Mouse (Mus musculus) heart, embryonic 16.5 days (tissue): ENCODE data around the gene Tbc1d2b. TPM values are rescaled to one million over a fixed set of nuclear protein-coding genes. Genes with fewer than 3 reads are reported as not detected.

Source experiments
- ATAC-seq: fragments of 200-750 bp; cut with Nextera tagmentation; replicated peaks from 2 replicates; pipeline ENCODE4 v1.8.0; 2017; ENCODE audit warnings: moderate number of reproducible peaks; ENCODE audit not compliant: insufficient read depth, low FRiP score; ENCODE audit errors: extremely low read depth
- H3K27ac ChIP-seq: fragments of 300-500 bp; sonication (generic); 2 replicates; pipeline ENCODE4 v1.5.1; 2014; ENCODE audit warnings: mild to moderate bottlenecking, low read length, control low read depth, moderate library complexity
- H3K27me3 ChIP-seq: fragments of 300-500 bp; sonication (generic); 2 replicates; pipeline ENCODE4 v1.6.1; 2014; ENCODE audit warnings: low read length, mixed read lengths; ENCODE audit not compliant: control insufficient read depth, insufficient read depth
- H3K36me3 ChIP-seq: fragments of 300-500 bp; sonication (generic); 2 replicates; pipeline ENCODE4 v1.6.1; 2014; ENCODE audit not compliant: control insufficient read depth, insufficient read depth
- H3K4me1 ChIP-seq: fragments of 300-500 bp; sonication (generic); 2 replicates; pipeline ENCODE4 v1.6.1; 2014; ENCODE audit warnings: low read length, mixed read lengths; ENCODE audit not compliant: control insufficient read depth, insufficient read depth
- H3K4me2 ChIP-seq: fragments of 300-500 bp; sonication (generic); 2 replicates; pipeline ENCODE4 v1.6.1; 2014; ENCODE audit warnings: low read depth, mild to moderate bottlenecking, control low read depth, low read length
- H3K4me3 ChIP-seq: fragments of 300-500 bp; sonication (generic); 2 replicates; pipeline ENCODE4 v1.5.1; 2014; ENCODE audit warnings: mild to moderate bottlenecking, control low read depth, low read length
- H3K9ac ChIP-seq: fragments of 300-500 bp; sonication (generic); 2 replicates; pipeline ENCODE4 v1.6.1; 2014; ENCODE audit warnings: low read length, control low read depth
- H3K9me3 ChIP-seq: fragments of 300-500 bp; sonication (generic); replicated peaks from 2 replicates; pipeline ENCODE4 v1.6.1; 2016; ENCODE audit warnings: low read length; ENCODE audit not compliant: control insufficient read depth
- WGBS: fragments of 180-500 bp; shearing (Covaris S2); extraction: QIAGEN DNeasy Blood & Tissue Kit; methylation state at CpG from one replicate; pipeline ENCODE4 v1.1.7; 2014; 5-methylcytosine and 5-hydroxymethylcytosine counted together
- polyA plus RNA-seq: library from polyadenylated mRNA; unstranded; fragments of >200 nt; fragmentation: Nextera tagmentation; extraction: Ambion mirVana; gene quantifications from 2 replicates; pipeline ENCODE4 v1.2.1, GENCODE M21; 2015

Tbc1d2b gene
- polyA plus RNA-seq, 1 experiment from 2014 or later: 6.9 TPM

DNA sequence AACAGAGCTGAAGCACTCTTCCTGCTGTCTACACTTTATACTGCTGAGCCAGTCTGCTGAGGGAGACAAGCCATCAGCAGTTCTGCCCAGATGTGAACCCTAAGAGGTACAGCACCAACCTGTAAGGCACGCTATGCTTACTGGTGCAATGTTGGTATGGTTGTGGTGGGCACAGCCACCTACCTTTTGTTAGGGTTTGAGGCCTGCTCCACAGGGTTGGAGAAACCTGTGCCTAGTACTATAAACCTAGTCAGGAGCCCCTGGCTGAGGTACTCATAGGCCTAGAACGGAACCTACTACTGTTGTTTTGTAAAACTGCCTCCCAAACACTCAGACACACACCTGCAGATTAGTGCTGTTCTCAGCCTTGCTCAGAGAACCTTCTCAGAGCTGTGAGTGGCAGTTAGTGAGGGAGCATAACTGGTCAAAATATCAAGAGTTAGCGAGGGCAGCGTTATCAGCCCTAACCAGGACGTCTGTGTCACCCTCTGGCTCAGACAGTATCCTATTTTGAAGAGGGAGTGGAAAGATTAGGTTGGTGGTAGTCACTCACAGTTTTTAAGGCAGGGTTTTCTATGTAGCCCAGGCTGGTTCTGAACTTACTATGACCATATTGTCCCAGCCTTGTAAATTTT, 20.3 kb downstream of the Tbc1d2b start:
- WGBS: 43% methylated on average over 5 of the region's 5 CpGs

DNA sequence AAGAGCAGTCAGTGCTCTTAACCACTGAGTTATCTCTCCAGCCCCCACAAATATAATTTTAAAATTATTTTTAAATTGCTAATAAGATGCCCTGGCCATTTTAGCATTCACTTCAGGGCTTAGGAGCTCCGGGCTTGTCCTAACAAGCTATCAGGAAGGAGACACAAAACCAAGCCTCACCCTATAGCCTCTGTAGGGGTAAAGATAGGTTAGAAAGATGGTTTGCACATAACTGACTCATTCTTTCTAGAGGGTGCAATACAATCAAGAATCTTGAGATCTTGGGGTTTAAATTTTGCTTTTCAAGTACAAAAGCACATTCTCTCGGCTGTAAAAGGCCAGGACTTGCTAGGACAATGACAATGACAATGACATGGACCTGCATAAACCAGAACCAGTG, 21.6 kb downstream of the Tbc1d2b start:
- H3K27ac ChIP-seq: no peak overlapping the region
- ATAC-seq: no peak

More for the DNA sequence above, 20.3 kb downstream of the Tbc1d2b start:
- Histone ChIP-seq H3K9ac (no peak overlapping the region), H3K4me3 (no peak overlapping the region), H3K4me2 (no peak overlapping the region), H3K27ac (peak overlapping the region; percentile 36), H3K36me3 (peaks cover 4% of the 10 kb centered on the region; the same call in 1 of the 2 replicates), H3K4me1 (peaks cover 26% of the 10 kb centered on the region), H3K27me3 (no peaks in the 10 kb centered on the region), H3K9me3 (no peaks in the 10 kb centered on the region)
- ATAC-seq: no peak

GRCm38 (mm10) chr9:90248326-90248725, 22.3 kb downstream of the Tbc1d2b start:
- no peak overlapping the region for H3K4me2 ChIP-seq
- H3K9ac ChIP-seq: no peak overlapping the region
- peaks cover 28% of the 10 kb centered on the region for H3K4me1 ChIP-seq
- ATAC-seq: no peak
- H3K9me3 ChIP-seq: no peaks in the 10 kb centered on the region
- peaks cover 4% of the 10 kb centered on the region; the same call in 1 of the 2 replicates for H3K36me3 ChIP-seq
- WGBS: 56% methylated on average over 7 of the region's 7 CpGs
- H3K27ac ChIP-seq: 0 out of 2 replicates have a peak overlapping the region, but pooled peaks have one; percentile 7
- H3K27me3 ChIP-seq: no peaks in the 10 kb centered on the region
- H3K4me3 ChIP-seq: no peak overlapping the region

More for the DNA sequence above, 21.6 kb downstream of the Tbc1d2b start:
- Histone ChIP-seq H3K36me3 (peaks cover 4% of the 10 kb centered on the region; the same call in 1 of the 2 replicates), H3K9me3 (no peaks in the 10 kb centered on the region), H3K27me3 (no peaks in the 10 kb centered on the region), H3K4me3 (no peak overlapping the region), H3K4me1 (peaks cover 28% of the 10 kb centered on the region), H3K4me2 (no peak overlapping the region), H3K9ac (no peak overlapping the region)
- WGBS: 86% methylated on average over 2 of the region's 2 CpGs

DNA sequence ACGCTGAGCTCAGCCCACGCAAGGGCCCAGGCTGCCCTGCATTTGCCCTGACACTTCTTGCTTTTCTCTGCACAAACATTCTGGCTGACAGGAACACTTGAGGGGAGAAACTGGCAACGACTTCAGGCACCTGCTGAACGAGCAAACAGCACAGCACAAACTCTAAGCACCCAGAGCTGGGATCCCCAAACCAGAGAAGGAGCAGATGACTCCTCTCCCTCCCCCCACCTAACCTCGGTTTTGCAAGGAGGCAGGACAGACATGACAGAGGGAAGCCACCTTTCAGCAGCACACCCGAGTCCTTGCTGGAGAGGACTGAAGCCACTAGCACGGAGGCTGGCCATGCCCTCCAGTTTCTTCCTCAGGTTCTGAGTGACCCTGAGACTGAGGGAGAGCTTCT, 23.3 kb downstream of the Tbc1d2b start:
- Histone ChIP-seq H3K4me3 (no peak overlapping the region), H3K9ac (no peak overlapping the region; the same call in 1 of the 2 replicates), H3K4me2 (no peak overlapping the region), H3K9me3 (no peaks in the 10 kb centered on the region), H3K36me3 (peaks cover 4% of the 10 kb centered on the region; the same call in 1 of the 2 replicates), H3K27ac (peak overlapping the region; percentile 34), H3K27me3 (no peaks in the 10 kb centered on the region), H3K4me1 (peaks cover 36% of the 10 kb centered on the region)
- WGBS: 37% methylated on average over 7 of the region's 7 CpGs
- ATAC-seq: no peak

DNA sequence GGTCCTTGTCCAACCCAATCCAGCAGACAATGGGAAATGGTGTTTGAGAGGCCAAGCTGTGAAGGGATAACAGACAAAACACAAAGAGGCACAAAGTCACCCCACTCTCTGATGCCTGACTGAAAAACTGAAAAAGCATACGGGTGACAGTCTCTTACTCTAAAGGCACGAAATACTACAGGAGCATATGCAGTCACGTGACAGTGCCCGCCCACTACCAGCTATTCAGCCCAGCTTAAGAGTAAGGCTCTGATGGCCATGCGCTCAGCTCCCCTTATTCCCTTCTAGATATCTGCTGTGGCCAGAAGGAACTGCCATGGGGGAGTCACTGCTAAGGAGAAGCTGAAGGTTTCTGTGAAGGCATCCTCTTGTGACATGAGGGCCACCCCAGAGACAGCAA, 24.8 kb downstream of the Tbc1d2b start:
- Histone ChIP-seq H3K4me2 (no peak overlapping the region), H3K9ac (no peak overlapping the region), H3K27me3 (no peaks in the 10 kb centered on the region), H3K4me3 (no peak overlapping the region), H3K27ac (no peak overlapping the region), H3K9me3 (no peaks in the 10 kb centered on the region), H3K36me3 (peaks cover 4% of the 10 kb centered on the region; the same call in 1 of the 2 replicates), H3K4me1 (peaks cover 39% of the 10 kb centered on the region)
- 89% methylated on average over 5 of the region's 5 CpGs for WGBS
- ATAC-seq: no peak

DNA sequence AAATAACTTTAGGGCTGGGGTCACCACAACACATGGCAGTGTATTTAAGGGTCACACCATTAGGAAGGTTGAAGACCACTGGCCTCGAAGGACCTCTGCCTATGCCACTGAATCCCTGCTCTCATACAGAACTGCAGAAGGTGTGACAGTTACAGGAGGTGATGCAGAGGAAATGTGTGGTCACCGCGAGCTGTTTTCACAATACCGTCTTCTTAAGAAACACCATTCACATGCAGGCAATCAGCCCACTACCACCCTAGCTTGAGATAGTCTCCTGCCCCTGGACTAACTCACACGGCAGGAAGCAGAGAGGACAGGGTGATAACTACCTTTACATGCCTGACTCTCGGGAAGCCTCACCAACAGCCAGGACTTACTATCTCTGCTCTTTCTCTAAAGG, 25.4 kb downstream of the Tbc1d2b start:
- Histone ChIP-seq H3K27me3 (no peaks in the 10 kb centered on the region), H3K27ac (no peak overlapping the region), H3K9ac (no peak overlapping the region), H3K4me3 (no peak overlapping the region), H3K36me3 (peaks cover 4% of the 10 kb centered on the region; the same call in 1 of the 2 replicates), H3K4me2 (no peak overlapping the region), H3K9me3 (no peaks in the 10 kb centered on the region), H3K4me1 (peaks cover 35% of the 10 kb centered on the region)
- no peak for ATAC-seq
- 50% methylated on average over 6 of the region's 6 CpGs for WGBS

DNA sequence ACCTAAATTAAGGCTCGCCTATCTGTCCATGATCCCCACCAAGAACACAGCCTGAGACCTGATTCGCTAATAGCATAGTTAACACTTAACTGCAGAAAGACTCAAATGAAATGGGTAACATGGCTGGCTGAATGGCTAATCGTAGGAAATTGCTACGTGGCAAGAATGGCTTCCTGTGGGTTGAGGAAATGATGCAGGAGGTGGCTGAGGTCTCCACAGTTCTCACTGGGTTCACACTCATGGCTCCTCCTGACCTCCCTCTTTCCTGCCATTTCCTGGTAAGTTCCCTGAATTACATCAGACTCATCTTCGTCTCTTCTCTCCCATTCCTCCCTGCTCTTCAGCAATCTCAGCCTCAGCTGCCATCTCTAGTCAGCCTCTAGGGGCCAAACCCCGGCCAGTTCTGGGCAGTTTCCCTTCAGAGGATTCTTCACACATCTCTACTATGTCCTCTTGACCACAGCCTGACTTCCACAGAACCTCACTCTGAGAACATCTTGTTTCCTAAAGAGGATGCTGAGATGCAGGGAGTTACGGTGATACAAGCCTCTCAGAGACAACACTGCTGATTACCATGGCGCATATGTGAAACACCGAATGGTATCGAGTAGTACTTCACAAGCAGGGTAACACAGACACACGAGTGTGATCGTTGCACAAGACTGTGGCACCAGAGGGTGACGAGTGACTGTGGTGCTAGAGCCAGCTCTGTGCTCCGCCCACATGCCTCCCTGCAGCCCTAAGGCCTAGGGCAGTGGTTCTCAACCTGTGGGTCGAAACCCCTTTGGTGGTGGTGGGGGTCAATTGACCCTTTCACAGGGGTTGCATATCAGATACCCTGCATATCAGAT, 26.1 kb downstream of the Tbc1d2b start:
- Histone ChIP-seq H3K4me3 (no peak overlapping the region), H3K4me1 (peaks cover 29% of the 10 kb centered on the region), H3K27me3 (no peaks in the 10 kb centered on the region), H3K4me2 (no peak overlapping the region), H3K36me3 (peaks cover 10% of the 10 kb centered on the region), H3K27ac (no peak overlapping the region), H3K9me3 (no peaks in the 10 kb centered on the region), H3K9ac (no peak overlapping the region)
- WGBS: 80% methylated on average over 15 of the region's 15 CpGs
- ATAC-seq: no peak

DNA sequence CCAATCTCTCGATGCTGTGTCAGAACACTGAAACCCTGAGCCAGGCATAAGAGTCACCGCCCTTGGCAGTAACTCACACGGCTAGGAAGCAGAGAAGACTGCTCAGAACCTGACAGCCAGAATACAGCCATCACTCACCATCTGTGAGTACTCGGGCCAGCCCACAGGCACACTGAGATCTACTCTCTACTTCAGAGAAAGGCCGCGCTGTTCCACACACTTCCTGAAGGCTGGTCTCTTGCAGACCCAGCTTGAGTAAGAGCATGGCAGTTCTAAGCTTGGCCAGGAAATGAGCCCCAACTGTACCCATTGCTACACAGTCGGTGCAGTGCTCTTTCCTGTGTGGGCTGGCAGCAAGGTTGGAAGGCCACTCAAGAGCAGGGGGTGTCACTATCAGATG, 27.7 kb downstream of the Tbc1d2b start:
- Histone ChIP-seq H3K9ac (peak overlapping the region; percentile 11; the same call in 1 of the 2 replicates), H3K27me3 (no peaks in the 10 kb centered on the region), H3K36me3 (peaks cover 15% of the 10 kb centered on the region), H3K4me2 (no peak overlapping the region), H3K4me1 (peaks cover 28% of the 10 kb centered on the region), H3K9me3 (no peaks in the 10 kb centered on the region), H3K27ac (peak overlapping the region; percentile 15; the same call in 1 of the 2 replicates), H3K4me3 (no peak overlapping the region)
- WGBS: 62% methylated on average over 7 of the region's 7 CpGs
- peak; percentile 42; the same call in 1 of the 2 replicates for ATAC-seq

DNA sequence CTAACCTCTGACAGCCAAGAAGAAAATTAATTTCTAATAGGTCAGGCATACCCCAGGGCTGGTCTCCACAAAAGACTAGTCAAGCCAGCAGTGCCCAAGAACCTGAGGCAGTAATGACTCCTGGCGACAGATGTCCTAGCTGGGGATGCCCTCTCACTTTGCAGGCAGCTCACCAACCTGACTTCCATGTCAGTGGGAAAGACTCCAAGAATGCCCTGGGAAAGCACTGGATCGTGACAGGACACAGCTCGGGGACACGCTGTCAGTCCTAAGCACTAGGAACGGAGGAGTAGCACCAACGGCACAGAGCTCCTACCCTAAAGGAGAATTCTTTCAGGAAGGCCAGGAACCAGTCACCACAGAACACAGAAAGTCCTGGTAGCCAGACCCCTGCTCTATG, 28.3 kb downstream of the Tbc1d2b start:
- H3K4me2 ChIP-seq: no peak overlapping the region
- peaks cover 28% of the 10 kb centered on the region for H3K4me1 ChIP-seq
- no peaks in the 10 kb centered on the region for H3K9me3 ChIP-seq
- H3K27me3 ChIP-seq: no peaks in the 10 kb centered on the region
- H3K9ac ChIP-seq: peak overlapping the region; percentile 11; the same call in 1 of the 2 replicates
- WGBS: 51% methylated on average over 6 of the region's 6 CpGs
- H3K4me3 ChIP-seq: no peak overlapping the region
- H3K27ac ChIP-seq: peak overlapping the region; percentile 15
- H3K36me3 ChIP-seq: peaks cover 15% of the 10 kb centered on the region
- peak; percentile 42; the same call in 1 of the 2 replicates for ATAC-seq
